ENCODE assay signal across 18 mouse cellular contexts in genomic region chr1:11566730-11567129, GRCm38 (mm10).
"Had no signal": no experiment of that assay in that cellular context is flagged by ENCODE, and none has a peak within 500 bp of the region (broad histone marks: within the 10 kb centered on the region; RNA-seq: fewer than 3 reads in every experiment).

No protein-coding gene starts in this region.

- H3K4me2 ChIP-seq: lung, embryonic 14.5 days; midbrain, embryonic 12.5 days; neural tube, embryonic 13.5 days; neural tube, embryonic 15.5 days had no signal

- H3K4me1 ChIP-seq: midbrain, embryonic 10.5 days; midbrain, embryonic 12.5 days; neural tube, embryonic 13.5 days; neural tube, embryonic 15.5 days had no signal

- ATAC-seq: midbrain, embryonic 16.5 days had no signal

- H3K4me3 ChIP-seq: midbrain, embryonic 10.5 days; midbrain, embryonic 12.5 days; myocyte; neural tube, embryonic 13.5 days; neural tube, embryonic 15.5 days had no signal

- H3K27me3 ChIP-seq: midbrain, embryonic 12.5 days; neural tube, embryonic 13.5 days; neural tube, embryonic 15.5 days had no signal

- H3K36me3 ChIP-seq: midbrain, embryonic 10.5 days; midbrain, embryonic 12.5 days; neural tube, embryonic 13.5 days; neural tube, embryonic 15.5 days had no signal

- DNase-seq: lung, adult 18-20 months; lung, embryonic 14.5 days; lung, postnatal 10 days; lung, postnatal 4 days; midbrain, embryonic 14.5 days; retina, postnatal 1 day; right cerebral cortex, postnatal 25 days; right cerebral cortex, postnatal 4 days; spleen, adult 18-20 months; thymus, adult 18-20 months; thymus, postnatal 14 days; thymus, postnatal 36 days had no signal

- H3K27ac ChIP-seq: midbrain, embryonic 10.5 days; midbrain, embryonic 12.5 days; neural tube, embryonic 13.5 days; neural tube, embryonic 15.5 days had no signal

- H3K9ac ChIP-seq: lung, embryonic 14.5 days; midbrain, embryonic 12.5 days; neural tube, embryonic 13.5 days; neural tube, embryonic 15.5 days had no signal

- H3K9me3 ChIP-seq: midbrain, embryonic 10.5 days; midbrain, embryonic 12.5 days; neural tube, embryonic 13.5 days; neural tube, embryonic 15.5 days had no signal
